Mouse (Mus musculus): Measurements from ENCODE around the gene Mapk8ip1. TPM values are rescaled to one million over a fixed set of nuclear protein-coding genes. Genes with fewer than 3 reads are reported as not detected.

Gene Mapk8ip1
- total and polyA plus RNA-seq, 3 experiments, result 3.8 to 7.1 (median 4.5) TPM

GRCm38 (mm10) chr2:92384101-92384500, 17.0 kb downstream of the Mapk8ip1 start:
- Histone ChIP-seq H3K4me3 (no peak overlapping the region), H3K9ac (ENCODE audit: low read depth, low read length) (no peak overlapping the region), H3K4me1 (ENCODE audit: control insufficient read depth, insufficient read depth, low read length) (peaks cover 2% of the 10 kb centered on the region; the same call in 1 of the 2 replicates), H3K27ac (no peak overlapping the region), H3K79me2 (replicated peaks; ENCODE audit: control insufficient read depth, insufficient read depth, low read length) (no peaks in the 10 kb centered on the region), H3K27me3 (ENCODE audit: control insufficient read depth, insufficient read depth, low read length) (no peaks in the 10 kb centered on the region), H3K36me3 (ENCODE audit: control insufficient read depth, insufficient read depth, low read length) (no peaks in the 10 kb centered on the region)
- no peak for TF ChIP-seq EP300 (IDR thresholded peaks at IDR 0.05; ENCODE audit: insufficient read depth, low read depth, low read length)
- no peak for TF ChIP-seq POLR2A (IDR thresholded peaks at IDR 0.05; ENCODE audit: insufficient read depth, low read depth, low read length)
- TF ChIP-seq CTCF (IDR thresholded peaks at IDR 0.05), result no peak
- DNase-seq, result no peak
- intact Hi-C loops (cut with DNase I), result no loop called here
- WGBS, result 68% methylated on average over 4 of the region's 4 CpGs

- Histone ChIP-seq H3K9ac (ENCODE audit: low read depth, low read length) (no peak overlapping the region), H3K79me2 (replicated peaks; ENCODE audit: control insufficient read depth, insufficient read depth, low read length) (no peaks in the 10 kb centered on the region), H3K27ac (no peak overlapping the region), H3K27me3 (ENCODE audit: control insufficient read depth, insufficient read depth, low read length) (no peaks in the 10 kb centered on the region), H3K4me3 (no peak overlapping the region), H3K4me1 (ENCODE audit: control insufficient read depth, insufficient read depth, low read length) (no peaks in the 10 kb centered on the region), H3K36me3 (ENCODE audit: control insufficient read depth, insufficient read depth, low read length) (no peaks in the 10 kb centered on the region)
- WGBS, result 88% methylated on average over 4 of the region's 4 CpGs
- intact Hi-C loops (cut with DNase I), result no loop called here
- DNase-seq, result no peak
- TF ChIP-seq CTCF (IDR thresholded peaks at IDR 0.05) (no peak), POLR2A (IDR thresholded peaks at IDR 0.05; ENCODE audit: insufficient read depth, low read depth, low read length) (no peak), EP300 (IDR thresholded peaks at IDR 0.05; ENCODE audit: insufficient read depth, low read depth, low read length) (no peak)
These were observed 18.3 kb downstream of the Mapk8ip1 start for GRCm38 (mm10) chr2:92382759-92383158.

- intact Hi-C loops (cut with DNase I), result no loop called here
These were observed 19.0 kb downstream of the Mapk8ip1 start, which contains the start of gene 1700029I15Rik for GRCm38 (mm10) chr2:92381901-92382588. 1700029I15Rik (plus strand) TSS chr2:92382538.

GRCm38 (mm10) chr2:92381161-92381560, 19.9 kb downstream of the Mapk8ip1 start:
- Histone ChIP-seq H3K9ac (ENCODE audit: low read depth, low read length) (no peak overlapping the region), H3K36me3 (ENCODE audit: control insufficient read depth, insufficient read depth, low read length) (no peaks in the 10 kb centered on the region), H3K4me3 (no peak overlapping the region), H3K4me1 (ENCODE audit: control insufficient read depth, insufficient read depth, low read length) (no peaks in the 10 kb centered on the region), H3K27ac (no peak overlapping the region), H3K27me3 (ENCODE audit: control insufficient read depth, insufficient read depth, low read length) (no peaks in the 10 kb centered on the region), H3K79me2 (replicated peaks; ENCODE audit: control insufficient read depth, insufficient read depth, low read length) (no peaks in the 10 kb centered on the region)
- TF ChIP-seq POLR2A (IDR thresholded peaks at IDR 0.05; ENCODE audit: insufficient read depth, low read depth, low read length), result no peak
- no peak for TF ChIP-seq CTCF (IDR thresholded peaks at IDR 0.05)
- no peak for TF ChIP-seq EP300 (IDR thresholded peaks at IDR 0.05; ENCODE audit: insufficient read depth, low read depth, low read length)
- no peak for DNase-seq
- intact Hi-C loops (cut with DNase I), result no loop called here
- WGBS, result 79% methylated on average over 5 of the region's 5 CpGs

More at GRCm38 (mm10) chr2:92381901-92382588, 19.0 kb downstream of the Mapk8ip1 start, which contains the start of gene 1700029I15Rik:
- no peak within 1 kb of the TSS for H3K27ac ChIP-seq
- H3K36me3 ChIP-seq (ENCODE audit: control insufficient read depth, insufficient read depth, low read length), result no peaks in the 10 kb centered on the region
- no peaks in the 10 kb centered on the region for H3K79me2 ChIP-seq (replicated peaks; ENCODE audit: control insufficient read depth, insufficient read depth, low read length)
- H3K4me1 ChIP-seq (ENCODE audit: control insufficient read depth, insufficient read depth, low read length), result no peaks in the 10 kb centered on the region
- no peak within 1 kb of the TSS for H3K9ac ChIP-seq (ENCODE audit: low read depth, low read length)
- H3K27me3 ChIP-seq (ENCODE audit: control insufficient read depth, insufficient read depth, low read length), result no peaks in the 10 kb centered on the region
- DNase-seq, result no peak
- TF ChIP-seq EP300 (IDR thresholded peaks at IDR 0.05; ENCODE audit: insufficient read depth, low read depth, low read length) (no peak), POLR2A (IDR thresholded peaks at IDR 0.05; ENCODE audit: insufficient read depth, low read depth, low read length) (no peak), CTCF (IDR thresholded peaks at IDR 0.05) (no peak)
- WGBS, result 89% methylated on average over 5 of the region's 5 CpGs
- no peak within 1 kb of the TSS for H3K4me3 ChIP-seq

- intact Hi-C loops (cut with DNase I), result no loop called here
- Histone ChIP-seq H3K9ac (ENCODE audit: low read depth, low read length) (no peak overlapping the region), H3K27me3 (ENCODE audit: control insufficient read depth, insufficient read depth, low read length) (no peaks in the 10 kb centered on the region), H3K79me2 (replicated peaks; ENCODE audit: control insufficient read depth, insufficient read depth, low read length) (no peaks in the 10 kb centered on the region), H3K4me1 (ENCODE audit: control insufficient read depth, insufficient read depth, low read length) (peaks cover 2% of the 10 kb centered on the region; the same call in 1 of the 2 replicates), H3K36me3 (ENCODE audit: control insufficient read depth, insufficient read depth, low read length) (no peaks in the 10 kb centered on the region), H3K4me3 (no peak overlapping the region), H3K27ac (no peak overlapping the region)
- no peak for DNase-seq
- no peak for TF ChIP-seq EP300 (IDR thresholded peaks at IDR 0.05; ENCODE audit: insufficient read depth, low read depth, low read length)
- TF ChIP-seq CTCF (IDR thresholded peaks at IDR 0.05), result no peak
- TF ChIP-seq POLR2A (IDR thresholded peaks at IDR 0.05; ENCODE audit: insufficient read depth, low read depth, low read length), result no peak
- WGBS, result 82% methylated on average over 6 of the region's 6 CpGs
These were observed 20.5 kb downstream of the Mapk8ip1 start for GRCm38 (mm10) chr2:92380495-92381050.
